Mouse (Mus musculus) liver, adult (tissue): ENCODE results near the gene Psg23.
"Not testable (repeated sequence)": the region's sequence is repeated elsewhere in the genome, so short reads cannot be mapped to it uniquely, and the experiment has no call there.

Source experiments
- GATA4 ChIP-seq: IDR thresholded peaks from 2 replicates; pipeline ENCODE4 v1.6.1; 2014; ENCODE audit warnings: mild to moderate bottlenecking, low read length; ENCODE audit not compliant: insufficient replicate concordance

Gene Psg23

GRCm38 (mm10) chr7:18616401-18616800 lies at the start of gene Psg23:
Gene Psg23, minus strand, starts transcription at chr7:18616501.
- TF ChIP-seq GATA4 = not testable (repeated sequence)

GRCm38 (mm10) chr7:18656625-18657024 lies 40.3 kb upstream of the Psg23 start, which contains the start of gene Psg21:
Gene Psg21, minus strand, starts transcription at chr7:18656725.
- not testable (repeated sequence) for TF ChIP-seq GATA4

GRCm38 (mm10) chr7:18567205-18567604 lies 49.1 kb downstream of the Psg23 start, which contains the start of gene Psg27:
Gene Psg27, minus strand, starts transcription at chr7:18567305.
- no peak for TF ChIP-seq GATA4

- no peak for TF ChIP-seq GATA4
Observed at GRCm38 (mm10) chr7:18559850-18560249, 56.5 kb downstream of the Psg23 start.
